Mouse (Mus musculus) kidney, postnatal 14 days (tissue): ENCODE measurements at regions not wholly inside any gene's neighbourhood (a gene's known extent, or its start where the extent isn't known, plus 50 kb on each side); places are given as distances from the start of the nearest gene placed in this dataset.

Experiments used
- DNase-seq: peaks from one replicate; pipeline ENCODE4 v3.0.0; 2022; ENCODE audit warnings: mixed read lengths

GRCm38 (mm10) chr3:107387314-107388087 is 54.0 kb upstream of the Rbm15 start:
- no peak for DNase-seq

GRCm38 (mm10) chr3:107386432-107386831 is 53.0 kb upstream of the Rbm15 start:
- DNase-seq = peak; percentile 2
